Mouse (Mus musculus) gastrocnemius, adult 18-20 months (tissue): ENCODE data around the gene Sry. TPM values are rescaled to one million over a fixed set of nuclear protein-coding genes. Genes with fewer than 3 reads are reported as not detected.

Experiments
- DNase-seq: peaks from one replicate; pipeline ENCODE4 v3.0.0; 2021; ENCODE audit warnings: low spot score
- long read RNA-seq, 2 experiments: library from polyadenylated mRNA; stranded (forward); transcript quantifications; one replicate each; pipeline ENCODE4 v2.0.0; 2021
- total RNA-seq, 2 experiments: library from RNA; stranded (reverse); gene quantifications; 2 replicates each; pipeline ENCODE4 v1.2.3; 2021

The Sry gene
- total RNA-seq, result not detected
- long read RNA-seq, experiment 1, result 0 reads
- long read RNA-seq, experiment 2, result 0 reads

DNA sequence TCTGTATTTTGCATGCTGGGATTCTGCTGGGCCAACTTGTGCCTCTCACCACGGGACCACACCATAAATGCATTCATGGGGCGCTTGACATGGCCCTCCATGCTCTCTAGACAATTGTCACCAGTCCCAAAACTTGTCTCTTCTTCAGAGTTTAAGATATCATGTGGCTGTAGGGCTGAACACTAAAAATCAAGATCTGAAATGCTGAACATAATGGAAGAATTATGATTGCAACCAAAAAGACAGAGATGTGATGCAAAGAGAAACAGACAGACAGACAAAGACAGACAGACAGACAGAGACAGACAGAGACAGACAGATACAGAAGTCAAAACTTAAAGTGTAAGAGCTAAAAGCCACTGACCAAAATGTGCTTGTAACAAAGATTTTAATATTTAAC lies at the start of gene Sry:
Gene Sry, minus strand, starts transcription at position 101 of the 400 bp plus-strand sequence.
- DNase-seq, result no peak

Other genes with a start within 250 kb of the Sry start
- not detected for gene H2al2c, start 64.6 kb downstream of the Sry start, total RNA-seq
- gene H2al2b, start 57.0 kb upstream of the Sry start, total RNA-seq, result not detected
- not detected for gene Gm4064, start 132.5 kb upstream of the Sry start, total RNA-seq
- not detected for gene Rbmy, start 167.0 kb upstream of the Sry start, total RNA-seq
- not detected for gene Gm10256, start 167.0 kb upstream of the Sry start, total RNA-seq
- gene Gm10352, start 237.3 kb upstream of the Sry start, total RNA-seq, result not detected